Mouse (Mus musculus) forebrain, embryonic 14.5 days (tissue): ENCODE results near the gene Tbc1d17. TPM values are rescaled to one million over a fixed set of nuclear protein-coding genes. Genes with fewer than 3 reads are reported as not detected.
"Not testable (repeated sequence)": the region's sequence is repeated elsewhere in the genome, so short reads cannot be mapped to it uniquely, and the experiment has no call there.

Experiments used
- ATAC-seq: fragments of 200-750 bp; cut with Nextera tagmentation; 2 replicates; pipeline ENCODE4 v1.8.0; 2017; ENCODE audit warnings: mild to moderate bottlenecking, moderate library complexity
- DNase-seq: peaks from one replicate; pipeline ENCODE4 v3.0.0-alpha.2; 2015; ENCODE audit warnings: low spot score
- H3K27ac ChIP-seq: fragments of 300-500 bp; sonication (generic); 2 replicates; pipeline ENCODE4 v1.5.1; 2014; ENCODE audit warnings: low read depth, mild to moderate bottlenecking, control low read depth, low read length, moderate library complexity
- H3K27me3 ChIP-seq: fragments of 300-500 bp; sonication (generic); replicated peaks from 2 replicates; pipeline ENCODE4 v1.6.1; 2014; ENCODE audit warnings: low read length, control low read depth, mixed read lengths; ENCODE audit not compliant: control insufficient read depth, insufficient read depth
- H3K36me3 ChIP-seq: fragments of 300-500 bp; sonication (generic); 2 replicates; pipeline ENCODE4 v1.6.1; 2014; ENCODE audit warnings: low read length, control low read depth; ENCODE audit not compliant: control insufficient read depth, insufficient read depth
- H3K4me1 ChIP-seq: fragments of 300-500 bp; sonication (generic); 2 replicates; pipeline ENCODE4 v1.6.1; 2014; ENCODE audit warnings: antibody characterized with exemption, low read length, control low read depth; ENCODE audit not compliant: control insufficient read depth, insufficient read depth
- H3K4me2 ChIP-seq: fragments of 300-500 bp; sonication (generic); 2 replicates; pipeline ENCODE4 v1.6.1; 2014; ENCODE audit warnings: mild to moderate bottlenecking, control low read depth, low read length
- H3K4me3 ChIP-seq: fragments of 300-500 bp; sonication (generic); 2 replicates; pipeline ENCODE4 v1.5.1; 2014; ENCODE audit warnings: low read depth, low read length, control low read depth
- H3K9ac ChIP-seq: fragments of 300-500 bp; sonication (generic); 2 replicates; pipeline ENCODE4 v1.6.1; 2014; ENCODE audit warnings: mild to moderate bottlenecking, low read length, control low read depth, moderate library complexity
- H3K9me3 ChIP-seq: fragments of 300-500 bp; sonication (generic); replicated peaks from 2 replicates; pipeline ENCODE4 v1.6.1; 2016; ENCODE audit warnings: low read length, control low read depth, mixed read lengths; ENCODE audit not compliant: control insufficient read depth
- WGBS: fragments of 180-500 bp; shearing (Covaris S2); extraction: QIAGEN DNeasy Blood & Tissue Kit; methylation state at CpG from one replicate; pipeline ENCODE4 v1.1.7; 2014; 5-methylcytosine and 5-hydroxymethylcytosine counted together
- polyA plus RNA-seq: library from polyadenylated mRNA; unstranded; fragments of >200 nt; fragmentation: Nextera tagmentation; extraction: Ambion mirVana; gene quantifications from 2 replicates; pipeline ENCODE4 v1.2.1, GENCODE M21; 2014

Gene Tbc1d17
- polyA plus RNA-seq, 1 experiment from 2014 or later = 79.6 TPM

GRCm38 (mm10) chr7:44891611-44892010 lies 42.7 kb upstream of the Tbc1d17 start:
- 12% methylated on average over 6 of the region's 6 CpGs for WGBS
- H3K27ac ChIP-seq = peak overlapping the region; percentile 97
- H3K36me3 ChIP-seq = peaks cover 31% of the 10 kb centered on the region
- H3K4me3 ChIP-seq = peak overlapping the region; percentile 87
- H3K4me1 ChIP-seq = peaks cover 34% of the 10 kb centered on the region
- H3K9ac ChIP-seq = peak overlapping the region; percentile 91
- H3K4me2 ChIP-seq = peak overlapping the region; percentile 94
- no peaks in the 10 kb centered on the region for H3K9me3 ChIP-seq
- no peak for ATAC-seq
- no peak for DNase-seq
- no peaks in the 10 kb centered on the region for H3K27me3 ChIP-seq

GRCm38 (mm10) chr7:44890737-44891136 lies 41.9 kb upstream of the Tbc1d17 start:
- Histone ChIP-seq H3K4me2 (peak overlapping the region; percentile 94), H3K4me3 (peak overlapping the region; percentile 87), H3K27ac (no peak overlapping the region), H3K4me1 (peaks cover 31% of the 10 kb centered on the region), H3K36me3 (peaks cover 39% of the 10 kb centered on the region), H3K9ac (peak overlapping the region; percentile 91), H3K27me3 (no peaks in the 10 kb centered on the region), H3K9me3 (no peaks in the 10 kb centered on the region)
- WGBS = 50% methylated on average over 4 of the region's 4 CpGs
- no peak for ATAC-seq
- peak; percentile 29 for DNase-seq

GRCm38 (mm10) chr7:44890180-44890579 lies 41.3 kb upstream of the Tbc1d17 start:
- 91% methylated on average over 6 of the region's 7 CpGs for WGBS
- Histone ChIP-seq H3K27ac (no peak overlapping the region), H3K9ac (peak overlapping the region; percentile 91; the same call in 1 of the 2 replicates), H3K27me3 (no peaks in the 10 kb centered on the region), H3K4me1 (peaks cover 30% of the 10 kb centered on the region), H3K4me3 (peak overlapping the region; percentile 87; the same call in 1 of the 2 replicates), H3K36me3 (peaks cover 44% of the 10 kb centered on the region), H3K4me2 (peak overlapping the region; percentile 94), H3K9me3 (no peaks in the 10 kb centered on the region)
- ATAC-seq = no peak
- no peak for DNase-seq

GRCm38 (mm10) chr7:44888256-44889105 lies 39.6 kb upstream of the Tbc1d17 start:
- DNase-seq (no peak), ATAC-seq (no peak)
- Histone ChIP-seq H3K36me3 (peaks cover 58% of the 10 kb centered on the region), H3K9ac (no peak overlapping the region; the same call in 1 of the 2 replicates), H3K4me3 (no peak overlapping the region), H3K27me3 (no peaks in the 10 kb centered on the region), H3K4me2 (no peak overlapping the region), H3K27ac (no peak overlapping the region), H3K9me3 (no peaks in the 10 kb centered on the region), H3K4me1 (peaks cover 19% of the 10 kb centered on the region)
- 84% methylated on average over 13 of the region's 13 CpGs for WGBS

- peaks cover 73% of the 10 kb centered on the region for H3K36me3 ChIP-seq
Observed at GRCm38 (mm10) chr7:44886964-44887363, 38.1 kb upstream of the Tbc1d17 start.

GRCm38 (mm10) chr7:44884637-44885036 lies 35.8 kb upstream of the Tbc1d17 start:
- WGBS = 92% methylated on average over 5 of the region's 5 CpGs
- Histone ChIP-seq H3K4me1 (no peaks in the 10 kb centered on the region), H3K27ac (no peak overlapping the region), H3K9me3 (no peaks in the 10 kb centered on the region), H3K4me3 (no peak overlapping the region), H3K9ac (no peak overlapping the region), H3K4me2 (no peak overlapping the region), H3K36me3 (peaks cover 94% of the 10 kb centered on the region), H3K27me3 (no peaks in the 10 kb centered on the region)
- ATAC-seq (no peak), DNase-seq (no peak)

More at GRCm38 (mm10) chr7:44886964-44887363, 38.1 kb upstream of the Tbc1d17 start:
- 94% methylated on average over 7 of the region's 7 CpGs for WGBS
- ATAC-seq = no peak
- DNase-seq = no peak
- H3K27me3 ChIP-seq = no peaks in the 10 kb centered on the region
- H3K4me1 ChIP-seq = peaks cover 13% of the 10 kb centered on the region; the same call in 1 of the 2 replicates
- H3K27ac ChIP-seq = no peak overlapping the region
- H3K4me3 ChIP-seq = no peak overlapping the region
- no peak overlapping the region for H3K9ac ChIP-seq
- H3K9me3 ChIP-seq = no peaks in the 10 kb centered on the region
- no peak overlapping the region for H3K4me2 ChIP-seq

- 100% methylated on average over 3 of the region's 3 CpGs for WGBS
Observed at GRCm38 (mm10) chr7:44883036-44883435, 34.2 kb upstream of the Tbc1d17 start.

GRCm38 (mm10) chr7:44877833-44878232 lies 29.0 kb upstream of the Tbc1d17 start:
- no peak overlapping the region for H3K4me2 ChIP-seq
- no peak overlapping the region for H3K27ac ChIP-seq
- DNase-seq = no peak
- no peaks in the 10 kb centered on the region for H3K9me3 ChIP-seq
- H3K36me3 ChIP-seq = peaks cover 75% of the 10 kb centered on the region
- no peak overlapping the region for H3K9ac ChIP-seq
- H3K4me3 ChIP-seq = no peak overlapping the region
- WGBS = 88% methylated on average over 14 of the region's 14 CpGs
- H3K27me3 ChIP-seq = no peaks in the 10 kb centered on the region
- no peak for ATAC-seq
- H3K4me1 ChIP-seq = no peaks in the 10 kb centered on the region

More at GRCm38 (mm10) chr7:44883036-44883435, 34.2 kb upstream of the Tbc1d17 start:
- Histone ChIP-seq H3K27me3 (no peaks in the 10 kb centered on the region), H3K4me2 (no peak overlapping the region), H3K4me1 (no peaks in the 10 kb centered on the region), H3K36me3 (peaks cover 94% of the 10 kb centered on the region), H3K9ac (no peak overlapping the region), H3K9me3 (no peaks in the 10 kb centered on the region), H3K4me3 (no peak overlapping the region), H3K27ac (no peak overlapping the region)
- ATAC-seq = no peak
- DNase-seq = no peak

GRCm38 (mm10) chr7:44871774-44872173 lies 22.9 kb upstream of the Tbc1d17 start:
- not testable (repeated sequence) for H3K27ac ChIP-seq, H3K9me3 ChIP-seq, H3K4me3 ChIP-seq, H3K4me2 ChIP-seq, H3K27me3 ChIP-seq, DNase-seq, H3K9ac ChIP-seq, ATAC-seq
- WGBS = 95% methylated on average over 2 of the region's 2 CpGs
- peaks cover 18% of the 10 kb centered on the region for H3K36me3 ChIP-seq
- peaks cover 21% of the 10 kb centered on the region for H3K4me1 ChIP-seq
